Mouse (Mus musculus): ENCODE results near the gene Osbpl10.

DNA sequence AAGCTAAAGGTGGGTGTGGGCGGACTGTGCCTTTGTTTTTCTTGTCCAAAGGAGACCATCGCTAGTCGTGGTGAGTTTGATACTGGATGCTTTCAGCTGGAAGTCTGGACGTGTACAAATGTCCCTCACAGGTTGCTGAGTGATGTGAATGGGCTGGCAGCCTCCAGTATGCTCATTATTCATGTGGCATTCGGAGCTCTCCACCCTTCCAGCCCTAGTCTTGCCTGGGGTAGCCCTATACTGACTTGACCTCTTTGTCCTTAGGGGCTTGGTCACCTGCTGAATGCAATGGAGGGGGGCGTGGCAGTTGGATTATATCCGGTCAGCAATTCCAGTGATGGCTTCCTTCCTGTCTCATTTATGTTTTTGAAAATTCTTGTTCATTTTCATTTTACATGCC is 56.4 kb downstream of the Osbpl10 start:
- TF ChIP-seq POLR2A (IDR thresholded peaks at IDR 0.05; ENCODE audit: low read depth, low read length) = no peak
- TF ChIP-seq CTCF (conservative IDR thresholded peaks at IDR 0.05; ENCODE audit: insufficient read depth, insufficient read length, low read depth, low read length) = no peak
